Mouse (Mus musculus) heart, adult 2 months (tissue): Measurements from ENCODE around the gene Senp6. TPM values are rescaled to one million over a fixed set of nuclear protein-coding genes. Genes with fewer than 3 reads are reported as not detected.

ENCODE experiments used
- DNase-seq, 2 experiments: peaks; one replicate each; pipeline ENCODE4 v3.0.0; 2021
- H3K27ac ChIP-seq: fragments of 200-600 bp; 2 replicates; pipeline ENCODE4 v1.8.1; 2022
- H3K27me3 ChIP-seq: fragments of 200-500 bp; 2 replicates; pipeline ENCODE4 v1.6.1; 2012; ENCODE audit warnings: mild to moderate bottlenecking, low read length, inconsistent platforms, mixed read lengths; ENCODE audit not compliant: control insufficient read depth, insufficient read depth
- H3K36me3 ChIP-seq: fragments of 200-500 bp; 2 replicates; pipeline ENCODE4 v1.6.1; 2012; ENCODE audit warnings: low read length, inconsistent platforms; ENCODE audit not compliant: control insufficient read depth, insufficient read depth
- H3K4me1 ChIP-seq: fragments of 200-500 bp; 2 replicates; pipeline ENCODE4 v1.6.1; 2011; ENCODE audit warnings: low read length; ENCODE audit not compliant: control insufficient read depth, insufficient read depth
- H3K4me3 ChIP-seq: fragments of 200-600 bp; 2 replicates; pipeline ENCODE4 v1.8.1; 2022
- H3K79me2 ChIP-seq: fragments of 200-500 bp; replicated peaks from 2 replicates; pipeline ENCODE4 v1.6.1; 2012; ENCODE audit warnings: mild to moderate bottlenecking, inconsistent platforms, low read length, moderate library complexity, mixed read lengths; ENCODE audit not compliant: control insufficient read depth, insufficient read depth
- H3K9ac ChIP-seq: fragments of 200-500 bp; 2 replicates; pipeline ENCODE4 v1.6.1; 2012; ENCODE audit warnings: low read depth, mild to moderate bottlenecking, control low read depth, inconsistent platforms, low read length, mixed read lengths
- CTCF ChIP-seq: fragments of 200-600 bp; IDR thresholded peaks from 2 replicates; pipeline ENCODE4 v1.8.1; 2022; ENCODE audit warnings: antibody characterized with exemption, mild to moderate bottlenecking, moderate library complexity
- EP300 ChIP-seq: fragments of 200-500 bp; IDR thresholded peaks from 2 replicates; pipeline ENCODE4 v1.6.1; 2011; ENCODE audit warnings: low read depth, low read length, control low read depth; ENCODE audit not compliant: insufficient read depth
- POLR2A ChIP-seq: fragments of 200-500 bp; IDR thresholded peaks from 2 replicates; pipeline ENCODE4 v1.6.1; 2011; ENCODE audit warnings: mild to moderate bottlenecking, low read depth, low read length, control low read depth; ENCODE audit not compliant: insufficient read depth
- WGBS: fragments of 180-500 bp; shearing (Covaris S2); methylation state at CpG from one replicate; pipeline ENCODE4 v1.1.7; 2018; 5-methylcytosine and 5-hydroxymethylcytosine counted together
- intact Hi-C: fragments of 180-260 bp; cut with DNase I; formaldehyde crosslinking; loops from one replicate; pipeline ENCODE4 v1.15.1; 2025
- polyA plus RNA-seq: library from polyadenylated mRNA; depleted of rRNA; stranded (reverse); fragments of >200 nt; gene quantifications from 2 replicates; pipeline ENCODE4 v1.2.3, GENCODE M21; 2012
- total RNA-seq, 2 experiments: library from RNA; stranded (reverse); gene quantifications; 2 replicates each; pipeline ENCODE4 v1.2.3; 2021

Gene Senp6
- total and polyA plus RNA-seq, 3 experiments: 9.6 to 72.7 (median 62.5) TPM

DNA sequence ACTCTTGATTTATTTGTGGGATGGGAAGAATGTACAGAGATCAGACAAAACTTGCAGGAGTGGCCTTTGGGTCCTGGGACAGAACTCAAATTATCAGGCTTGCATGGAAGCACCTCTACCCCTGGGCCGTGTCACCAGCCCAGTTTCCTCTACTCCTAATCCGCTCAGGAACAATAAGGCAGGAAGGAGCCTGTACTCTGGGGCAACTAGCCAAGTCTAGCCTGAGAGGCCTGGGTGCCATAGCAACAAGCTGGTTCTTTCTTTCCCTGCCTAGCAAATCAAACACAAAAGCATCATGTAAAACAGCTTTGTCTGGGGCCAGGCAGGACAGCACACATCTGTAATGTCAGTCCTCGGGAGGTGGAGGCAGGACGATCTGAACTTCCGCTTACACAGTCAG lies 88.6 kb downstream of the Senp6 start:
- intact Hi-C loops: no loop called here
- DNase-seq: peak; percentile 42 to 53

DNA sequence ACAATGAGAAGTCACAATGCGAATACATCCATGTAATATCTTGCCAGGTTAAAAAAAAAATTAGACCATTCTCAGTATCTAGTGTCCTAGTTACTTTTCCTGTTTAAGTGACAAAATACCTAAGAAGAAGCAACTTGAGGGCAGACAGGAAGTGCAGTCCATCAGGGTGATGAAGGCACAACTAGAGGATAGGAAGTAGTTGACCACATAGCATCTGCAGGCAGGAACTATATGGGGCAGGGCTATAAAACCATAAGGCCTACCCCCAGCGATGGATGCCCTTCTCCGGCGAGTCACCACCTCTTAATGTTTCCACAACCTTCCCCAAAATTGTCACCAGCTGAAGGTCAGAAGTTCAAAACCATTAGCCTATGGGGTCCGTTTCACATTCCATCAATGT lies 90.1 kb downstream of the Senp6 start:
- Histone ChIP-seq H3K36me3 (no peaks in the 10 kb centered on the region), H3K4me3 (no peak overlapping the region), H3K27ac (no peak overlapping the region), H3K9ac (no peak overlapping the region), H3K79me2 (no peaks in the 10 kb centered on the region), H3K27me3 (no peaks in the 10 kb centered on the region), H3K4me1 (peaks cover 2% of the 10 kb centered on the region)
- no peak for TF ChIP-seq EP300
- TF ChIP-seq POLR2A: no peak
- no peak for TF ChIP-seq CTCF
- intact Hi-C loops: no loop called here
- WGBS: 79% methylated on average over 5 of the region's 5 CpGs
- DNase-seq: no peak

More for the DNA sequence above, 88.6 kb downstream of the Senp6 start:
- TF ChIP-seq EP300 (no peak), POLR2A (no peak), CTCF (no peak)
- no peak overlapping the region for H3K9ac ChIP-seq
- no peaks in the 10 kb centered on the region for H3K36me3 ChIP-seq
- no peaks in the 10 kb centered on the region for H3K27me3 ChIP-seq
- H3K27ac ChIP-seq: no peak overlapping the region
- H3K4me1 ChIP-seq: peaks cover 2% of the 10 kb centered on the region
- H3K79me2 ChIP-seq: no peaks in the 10 kb centered on the region
- no peak overlapping the region for H3K4me3 ChIP-seq
- WGBS: 46% methylated on average over 5 of the region's 5 CpGs

GRCm38 (mm10) chr9:80157840-80158465 lies 91.2 kb downstream of the Senp6 start:
- Histone ChIP-seq H3K36me3 (no peaks in the 10 kb centered on the region), H3K4me3 (no peak overlapping the region), H3K79me2 (no peaks in the 10 kb centered on the region), H3K27ac (no peak overlapping the region), H3K4me1 (peaks cover 2% of the 10 kb centered on the region), H3K27me3 (no peaks in the 10 kb centered on the region), H3K9ac (no peak overlapping the region)
- WGBS: 90% methylated on average over 12 of the region's 12 CpGs
- no peak for DNase-seq
- intact Hi-C loops: no loop called here
- no peak for TF ChIP-seq EP300
- TF ChIP-seq CTCF: no peak
- no peak for TF ChIP-seq POLR2A

- Histone ChIP-seq H3K79me2 (no peaks in the 10 kb centered on the region), H3K9ac (no peak overlapping the region), H3K4me3 (no peak overlapping the region), H3K4me1 (peaks cover 2% of the 10 kb centered on the region), H3K36me3 (no peaks in the 10 kb centered on the region), H3K27ac (no peak overlapping the region), H3K27me3 (no peaks in the 10 kb centered on the region)
- 79% methylated on average over 5 of the region's 5 CpGs for WGBS
- intact Hi-C loops: no loop called here
- DNase-seq: no peak
- no peak for TF ChIP-seq POLR2A
- no peak for TF ChIP-seq CTCF
- TF ChIP-seq EP300: no peak
Observed at GRCm38 (mm10) chr9:80158937-80159336, 92.2 kb downstream of the Senp6 start.

- H3K9ac ChIP-seq: no peak overlapping the region
- no peak overlapping the region for H3K4me3 ChIP-seq
- WGBS: 84% methylated on average over 4 of the region's 4 CpGs
- H3K36me3 ChIP-seq: no peaks in the 10 kb centered on the region
- H3K27me3 ChIP-seq: no peaks in the 10 kb centered on the region
- H3K79me2 ChIP-seq: no peaks in the 10 kb centered on the region
- peaks cover 1% of the 10 kb centered on the region for H3K4me1 ChIP-seq
- H3K27ac ChIP-seq: no peak overlapping the region
- intact Hi-C loops: loop anchor here (5.0 to 10.0 kb wide), 3 partner anchors 94 to 197 kb away; partner anchors contain the start of gene Senp6
- DNase-seq: no peak
- TF ChIP-seq POLR2A: no peak
- TF ChIP-seq EP300: no peak
- TF ChIP-seq CTCF: no peak
Observed at GRCm38 (mm10) chr9:80161451-80161850, 94.7 kb downstream of the Senp6 start.

DNA sequence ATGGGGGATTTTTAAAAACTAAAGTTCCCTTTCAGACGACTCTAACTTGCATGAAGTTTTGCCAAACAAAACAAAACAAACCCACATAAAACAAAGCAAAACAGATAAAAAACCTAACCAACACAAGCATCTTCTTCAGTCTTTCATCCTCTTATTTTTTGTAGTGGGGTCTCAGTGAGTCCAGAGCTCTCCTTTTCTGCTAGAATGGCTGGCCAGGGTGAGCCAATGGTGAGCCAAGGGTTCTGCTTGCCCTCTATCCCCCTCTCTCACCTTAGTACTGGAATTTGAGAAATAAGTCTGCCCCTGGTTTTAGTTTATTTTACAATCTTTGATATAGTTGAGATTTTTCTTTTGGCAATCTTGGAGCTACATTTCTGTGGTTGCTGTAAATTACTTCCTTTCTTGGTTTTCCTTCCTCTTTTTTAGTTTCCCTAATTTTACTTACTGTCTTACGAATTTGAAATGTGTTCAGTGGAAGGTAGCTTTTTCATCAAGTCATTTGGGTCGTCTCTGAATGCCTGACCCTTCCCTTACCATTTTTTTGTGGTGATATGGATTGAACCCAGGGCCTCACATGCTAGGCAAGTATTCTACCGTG lies 96.5 kb downstream of the Senp6 start:
- no peak for TF ChIP-seq POLR2A
- TF ChIP-seq EP300: no peak
- TF ChIP-seq CTCF: no peak
- Histone ChIP-seq H3K4me3 (no peak overlapping the region), H3K36me3 (no peaks in the 10 kb centered on the region; the same call in 1 of the 2 replicates), H3K79me2 (0 out of 2 replicates have a peak, but pooled peaks cover under 1% of the 10 kb centered on the region), H3K9ac (no peak overlapping the region), H3K27ac (no peak overlapping the region), H3K4me1 (peaks cover 1% of the 10 kb centered on the region), H3K27me3 (no peaks in the 10 kb centered on the region)
- WGBS: 70% methylated on average over 4 of the region's 4 CpGs
- intact Hi-C loops: loop anchor here (5.0 to 10.0 kb wide), 3 partner anchors 96 to 198 kb away; partner anchors contain the start of gene Senp6
- no peak for DNase-seq
